Mouse (Mus musculus): ENCODE results near the gene Gabpb1. TPM values are rescaled to one million over a fixed set of nuclear protein-coding genes. Genes with fewer than 3 reads are reported as not detected.

The Gabpb1 gene
- 56.2 TPM for polyA plus RNA-seq (2015; fragmentation: Illumina TruSeq; extraction: RNeasy Lipid Tissue Mini Kit (QIAGEN cat#74804); ENCODE audit: insufficient read depth, low replicate concordance)

DNA sequence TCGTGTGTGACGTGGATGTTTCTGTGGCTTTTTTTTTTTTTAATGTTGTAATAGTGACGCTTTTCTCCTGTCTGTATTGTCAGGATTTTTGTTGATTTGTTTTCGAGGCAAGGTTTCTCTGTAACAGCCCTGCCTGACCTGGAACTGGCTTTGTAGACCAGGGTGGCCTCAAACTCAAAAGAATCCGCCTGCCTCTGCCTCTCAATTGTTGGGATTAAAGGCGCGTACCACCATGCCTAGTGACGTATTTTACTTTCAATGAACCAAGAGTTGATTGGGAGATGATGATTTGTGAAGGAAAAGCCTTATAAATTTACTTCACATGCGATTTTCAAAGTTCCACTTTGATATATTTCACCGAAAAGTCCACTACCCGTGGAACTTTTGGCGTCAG is at the start of gene Gabpb1:
Gene Gabpb1 (minus strand): TSS at position 216 of the 394 bp plus-strand sequence.

DNA sequence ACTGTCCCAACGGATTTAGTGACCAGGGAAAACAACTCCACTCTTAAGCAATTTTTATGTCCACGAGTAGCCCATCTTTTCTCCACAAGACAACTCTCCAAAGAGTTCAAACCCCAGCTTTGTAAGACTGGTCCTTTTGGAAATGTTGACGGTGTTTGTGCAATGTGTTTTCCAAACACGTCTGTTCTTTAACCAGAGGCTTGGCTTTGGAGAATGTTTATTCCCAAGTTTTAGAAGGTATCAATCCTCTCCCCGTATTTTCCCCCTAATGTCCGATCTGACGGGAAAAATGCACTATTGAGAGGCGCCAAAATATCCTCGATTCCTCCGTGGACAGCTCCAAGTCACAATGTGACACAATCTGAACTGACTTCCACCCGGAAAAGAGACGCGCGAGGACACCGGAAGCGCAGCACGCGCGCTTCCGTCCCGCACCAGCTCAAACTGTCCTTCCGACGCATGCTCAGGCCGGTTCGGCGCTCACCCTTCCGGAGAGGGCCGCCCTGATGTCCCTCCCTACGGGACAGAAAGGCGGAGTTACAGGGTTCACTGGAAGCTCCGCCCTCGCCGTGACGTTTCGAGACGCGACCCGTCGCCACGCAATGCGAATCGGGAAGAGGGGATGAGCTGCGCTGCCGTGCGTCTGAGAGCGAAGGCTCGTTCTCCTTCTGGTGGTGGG is 30.8 kb upstream of the Gabpb1 start, which contains the start of gene Usp8:
Gene Usp8 (plus strand): TSS at position 570 of the 679 bp plus-strand sequence.

DNA sequence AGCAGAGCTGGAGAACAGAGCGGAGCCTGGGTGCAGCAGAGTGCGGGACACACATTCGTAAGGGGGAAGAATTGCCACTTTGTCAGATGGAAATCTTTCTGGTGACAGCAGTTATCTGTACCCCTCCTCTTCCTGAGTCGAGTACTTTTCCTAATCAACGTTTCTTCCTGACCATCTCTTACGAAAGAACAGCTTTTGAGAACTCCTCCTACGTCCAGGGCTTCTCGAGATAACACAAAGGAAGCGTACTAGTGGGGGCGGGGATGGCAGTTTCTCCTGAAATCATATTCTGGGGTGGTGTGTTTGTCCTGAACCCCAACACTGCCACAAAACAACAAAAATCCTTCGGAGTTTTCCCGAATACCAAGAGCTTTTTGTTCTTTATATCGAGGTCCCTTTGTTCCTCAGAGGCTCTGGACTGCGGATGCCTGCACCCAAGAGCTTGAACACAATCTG is 56.9 kb downstream of the Gabpb1 start, which contains the start of gene Hdc:
Gene Hdc (minus strand): TSS at position 51 of the 456 bp plus-strand sequence.

Other genes starting within 250 kb of the Gabpb1 start
- gene Atp8b4, start 175.7 kb downstream of the Gabpb1 start, polyA plus RNA-seq (2015; fragmentation: Illumina TruSeq; extraction: RNeasy Lipid Tissue Mini Kit (QIAGEN cat#74804); ENCODE audit: insufficient read depth, low replicate concordance) = 14.9 TPM
- gene Slc27a2, start 123.9 kb downstream of the Gabpb1 start, polyA plus RNA-seq (2015; fragmentation: Illumina TruSeq; extraction: RNeasy Lipid Tissue Mini Kit (QIAGEN cat#74804); ENCODE audit: insufficient read depth, low replicate concordance) = 0.69 TPM
- 4.9 TPM for gene Hdc, start 57.0 kb downstream of the Gabpb1 start, polyA plus RNA-seq (2015; fragmentation: Illumina TruSeq; extraction: RNeasy Lipid Tissue Mini Kit (QIAGEN cat#74804); ENCODE audit: insufficient read depth, low replicate concordance)
- gene Usp8, start 31.0 kb upstream of the Gabpb1 start, polyA plus RNA-seq (2015; fragmentation: Illumina TruSeq; extraction: RNeasy Lipid Tissue Mini Kit (QIAGEN cat#74804); ENCODE audit: insufficient read depth, low replicate concordance) = 63.1 TPM
- not detected for gene Usp50, start 107.1 kb upstream of the Gabpb1 start, polyA plus RNA-seq (2015; fragmentation: Illumina TruSeq; extraction: RNeasy Lipid Tissue Mini Kit (QIAGEN cat#74804); ENCODE audit: insufficient read depth, low replicate concordance)
- gene Trpm7, start 199.9 kb upstream of the Gabpb1 start, polyA plus RNA-seq (2015; fragmentation: Illumina TruSeq; extraction: RNeasy Lipid Tissue Mini Kit (QIAGEN cat#74804); ENCODE audit: insufficient read depth, low replicate concordance) = 79.9 TPM

Measured in spleen, adult 10 weeks (tissue).